Mouse (Mus musculus) midbrain, embryonic 12.5 days (tissue): ENCODE measurements around the gene Elmo1. TPM values are rescaled to one million over a fixed set of nuclear protein-coding genes. Genes with fewer than 3 reads are reported as not detected.

ENCODE experiments used
- ATAC-seq: fragments of 200-750 bp; cut with Nextera tagmentation; 2 replicates; pipeline ENCODE4 v1.8.0; 2017; ENCODE audit warnings: low read depth, moderate TSS enrichment, moderate library complexity; ENCODE audit not compliant: low FRiP score
- H3K27ac ChIP-seq: fragments of 300-500 bp; sonication (generic); replicated peaks from 2 replicates; pipeline ENCODE4 v1.5.1; 2016; ENCODE audit warnings: mild to moderate bottlenecking
- H3K27me3 ChIP-seq: fragments of 300-500 bp; sonication (generic); 2 replicates; pipeline ENCODE4 v1.6.1; 2016; ENCODE audit warnings: mild to moderate bottlenecking
- H3K36me3 ChIP-seq: fragments of 300-500 bp; sonication (generic); 2 replicates; pipeline ENCODE4 v1.6.1; 2016
- H3K4me1 ChIP-seq: fragments of 300-500 bp; sonication (generic); 2 replicates; pipeline ENCODE4 v1.6.1; 2016
- H3K4me2 ChIP-seq: fragments of 300-500 bp; sonication (generic); replicated peaks from 2 replicates; pipeline ENCODE4 v1.6.1; 2016; ENCODE audit warnings: mild to moderate bottlenecking, moderate library complexity
- H3K4me3 ChIP-seq: fragments of 300-500 bp; sonication (generic); 2 replicates; pipeline ENCODE4 v1.5.1; 2016; ENCODE audit warnings: mild to moderate bottlenecking
- H3K9ac ChIP-seq: fragments of 300-500 bp; sonication (generic); replicated peaks from 2 replicates; pipeline ENCODE4 v1.6.1; 2016; ENCODE audit warnings: mild to moderate bottlenecking, moderate library complexity
- H3K9me3 ChIP-seq: fragments of 300-500 bp; sonication (generic); 2 replicates; pipeline ENCODE4 v1.6.1; 2016; ENCODE audit warnings: mild to moderate bottlenecking
- WGBS: fragments of 180-500 bp; shearing (Covaris S2); methylation state at CpG from one replicate; pipeline ENCODE4 v1.1.7; 2016; 5-methylcytosine and 5-hydroxymethylcytosine counted together
- polyA plus RNA-seq: library from polyadenylated mRNA; unstranded; fragments of >200 nt; fragmentation: Nextera tagmentation; extraction: Ambion mirVana; gene quantifications from 2 replicates; pipeline ENCODE4 v1.2.1, GENCODE M21; 2016

Gene Elmo1
- polyA plus RNA-seq, 1 experiment from 2014 or later, result 25.5 TPM

DNA sequence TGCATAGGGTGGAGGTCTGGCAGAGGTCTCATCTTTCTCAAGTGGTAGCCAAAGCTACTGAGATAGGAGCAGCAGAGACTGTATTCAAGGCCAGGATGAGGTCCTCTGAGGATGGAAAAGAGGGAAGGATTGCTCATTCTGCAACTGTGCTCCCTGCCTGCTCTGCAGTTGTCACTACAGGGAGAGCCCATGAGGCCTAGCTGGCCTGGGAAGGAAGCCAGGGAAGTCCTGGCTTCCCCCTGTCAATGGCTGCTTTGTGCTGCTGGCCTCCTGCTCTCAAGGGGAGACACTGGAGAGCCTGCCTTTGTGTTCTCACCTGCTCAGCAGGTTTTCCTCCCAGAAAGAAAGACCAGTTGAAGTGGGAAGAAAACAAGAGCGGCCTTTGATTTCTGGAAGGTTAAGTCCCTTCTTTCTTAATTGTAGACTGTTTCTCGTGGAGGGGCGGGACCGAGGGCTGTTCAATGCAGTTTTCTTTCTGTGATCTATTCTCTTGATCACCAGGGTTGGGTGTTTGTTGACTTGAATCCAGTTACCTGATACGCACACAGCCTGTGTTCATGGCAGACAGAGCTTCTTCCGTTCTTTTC, 91.9 kb downstream of the Elmo1 start:
- Histone ChIP-seq H3K9me3 (no peaks in the 10 kb centered on the region), H3K4me3 (no peak overlapping the region), H3K36me3 (no peaks in the 10 kb centered on the region), H3K9ac (no peak overlapping the region), H3K4me1 (peaks cover 16% of the 10 kb centered on the region; the same call in 1 of the 2 replicates), H3K27me3 (no peaks in the 10 kb centered on the region), H3K4me2 (no peak overlapping the region), H3K27ac (no peak overlapping the region)
- ATAC-seq, result no peak; the same call in 1 of the 2 replicates
- 53% methylated on average over 6 of the region's 6 CpGs for WGBS

DNA sequence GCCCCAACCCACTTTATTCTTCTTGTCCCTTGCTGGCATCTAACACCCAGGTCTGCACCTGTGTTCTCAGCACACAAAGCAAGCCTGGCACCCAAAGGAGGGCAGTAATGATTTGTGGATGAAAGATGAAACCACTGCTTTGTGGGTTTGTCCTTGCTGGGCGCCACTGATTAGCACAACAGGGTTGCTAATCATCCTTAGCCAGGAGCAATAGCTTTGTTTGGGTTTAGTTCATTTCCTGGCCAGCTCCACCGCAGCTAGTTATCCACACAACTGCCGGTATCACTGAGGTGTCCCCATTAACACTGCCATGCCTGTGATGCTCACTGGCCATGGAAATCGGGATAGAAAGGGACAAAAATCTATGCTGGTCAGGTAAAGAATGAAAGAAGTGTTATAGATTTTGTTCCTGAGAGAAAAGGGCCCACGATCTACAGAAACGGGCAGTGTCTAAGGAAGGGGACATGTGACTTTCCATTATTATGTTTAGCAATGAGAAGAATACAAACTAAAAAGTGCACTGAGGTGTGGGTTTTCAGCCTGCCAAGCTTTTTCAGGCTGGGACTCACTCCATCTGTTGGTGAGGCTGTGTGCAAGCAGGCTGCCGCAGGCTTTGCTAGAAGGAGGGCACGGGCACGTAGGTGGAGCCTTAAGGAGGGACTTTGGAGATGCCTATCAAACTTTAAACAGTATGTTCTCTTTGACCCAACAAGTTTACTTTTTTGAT, 93.3 kb downstream of the Elmo1 start:
- no peaks in the 10 kb centered on the region for H3K9me3 ChIP-seq
- ATAC-seq, result peak; percentile 61
- H3K27me3 ChIP-seq, result no peaks in the 10 kb centered on the region
- no peaks in the 10 kb centered on the region for H3K36me3 ChIP-seq
- H3K4me1 ChIP-seq, result peaks cover 16% of the 10 kb centered on the region; the same call in 1 of the 2 replicates
- no peak overlapping the region for H3K4me3 ChIP-seq
- no peak overlapping the region for H3K9ac ChIP-seq
- no peak overlapping the region for H3K4me2 ChIP-seq
- 0 out of 2 replicates have a peak overlapping the region, but pooled peaks have one; percentile 3 for H3K27ac ChIP-seq
- WGBS, result 11% methylated on average over 9 of the region's 9 CpGs

DNA sequence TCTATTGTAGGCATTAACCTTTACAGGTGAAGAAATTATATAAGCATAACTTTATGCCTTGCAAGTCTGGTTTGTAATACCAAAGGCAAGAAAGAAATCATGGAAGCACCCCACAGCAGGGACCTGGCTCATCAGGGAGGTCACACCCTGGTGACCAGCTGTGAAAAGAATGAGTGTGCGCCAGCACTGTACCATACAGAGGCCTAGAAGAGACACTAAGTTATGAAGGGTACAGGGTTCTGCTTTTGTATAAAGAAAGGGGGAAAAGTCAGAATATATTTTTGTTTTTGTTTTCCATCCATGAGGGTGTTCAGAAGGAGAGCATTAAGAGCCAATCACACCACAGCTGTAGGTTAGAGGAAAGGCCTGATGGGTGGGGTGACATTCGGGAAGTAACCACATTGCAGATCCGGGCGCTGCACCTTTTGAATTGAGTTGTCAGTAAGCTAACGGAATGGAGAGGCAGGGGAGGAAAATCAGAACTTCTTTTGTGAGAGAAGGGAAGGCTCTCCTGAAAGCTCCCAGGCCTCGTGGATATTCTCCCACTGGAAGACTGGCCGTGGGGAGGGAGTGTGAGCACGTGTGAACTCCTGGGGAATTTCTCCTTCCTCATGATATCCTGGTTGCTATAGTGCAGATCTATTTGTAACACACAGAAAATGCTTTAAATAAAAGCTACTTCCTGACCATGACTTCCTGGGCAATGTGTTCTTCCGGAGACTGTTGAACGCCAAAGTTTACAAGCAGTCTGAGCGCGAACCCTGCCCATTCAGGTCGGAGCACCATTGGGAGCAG, 94.0 kb downstream of the Elmo1 start:
- Histone ChIP-seq H3K4me2 (no peak overlapping the region), H3K27ac (no peak overlapping the region), H3K9me3 (no peaks in the 10 kb centered on the region), H3K9ac (no peak overlapping the region), H3K36me3 (no peaks in the 10 kb centered on the region), H3K27me3 (no peaks in the 10 kb centered on the region), H3K4me1 (peaks cover 16% of the 10 kb centered on the region; the same call in 1 of the 2 replicates), H3K4me3 (no peak overlapping the region)
- no peak for ATAC-seq
- WGBS, result 68% methylated on average over 13 of the region's 13 CpGs

DNA sequence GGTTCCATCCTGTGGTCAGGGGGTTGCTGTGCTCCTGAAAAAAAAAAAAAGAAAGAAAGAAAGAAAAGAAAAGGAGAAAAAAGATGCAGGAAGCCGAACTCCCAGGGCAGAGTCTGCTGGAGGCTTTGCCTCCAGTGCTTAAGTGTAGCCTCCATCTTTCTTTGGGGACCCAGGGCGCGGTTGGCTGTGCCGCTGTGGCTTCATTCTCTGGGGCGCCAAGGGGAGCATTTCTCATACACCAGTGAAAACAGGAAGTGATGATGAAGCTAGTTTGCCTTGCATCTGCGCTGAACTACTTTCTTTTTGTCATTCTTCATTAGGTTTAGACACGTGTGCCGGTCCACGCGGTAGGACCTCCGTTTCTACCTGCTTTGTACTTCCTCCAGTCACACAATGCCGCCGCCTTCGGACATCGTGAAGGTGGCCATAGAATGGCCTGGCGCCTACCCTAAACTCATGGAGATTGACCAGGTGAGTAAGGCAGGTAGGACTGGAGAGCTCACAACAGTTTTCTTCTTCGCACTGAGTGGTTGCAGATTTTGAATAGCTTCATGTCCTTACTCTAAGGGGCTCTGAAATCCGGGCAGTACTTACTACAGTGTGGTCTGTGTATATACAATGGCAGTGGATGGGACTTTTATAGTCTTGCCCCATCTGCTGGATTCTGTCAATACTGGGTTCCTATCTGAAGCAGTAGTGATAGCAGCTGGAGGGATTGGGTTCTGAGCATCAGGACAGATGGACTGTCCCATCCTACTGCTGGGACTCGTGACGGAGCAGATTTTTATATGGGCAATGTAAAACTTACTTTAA, 94.8 kb downstream of the Elmo1 start:
- no peak overlapping the region for H3K4me3 ChIP-seq
- no peak overlapping the region for H3K9ac ChIP-seq
- WGBS, result 94% methylated on average over 20 of the region's 20 CpGs
- peaks cover 16% of the 10 kb centered on the region; the same call in 1 of the 2 replicates for H3K4me1 ChIP-seq
- H3K4me2 ChIP-seq, result no peak overlapping the region
- no peaks in the 10 kb centered on the region for H3K27me3 ChIP-seq
- H3K36me3 ChIP-seq, result no peaks in the 10 kb centered on the region
- ATAC-seq, result no peak
- H3K27ac ChIP-seq, result no peak overlapping the region
- no peaks in the 10 kb centered on the region for H3K9me3 ChIP-seq

DNA sequence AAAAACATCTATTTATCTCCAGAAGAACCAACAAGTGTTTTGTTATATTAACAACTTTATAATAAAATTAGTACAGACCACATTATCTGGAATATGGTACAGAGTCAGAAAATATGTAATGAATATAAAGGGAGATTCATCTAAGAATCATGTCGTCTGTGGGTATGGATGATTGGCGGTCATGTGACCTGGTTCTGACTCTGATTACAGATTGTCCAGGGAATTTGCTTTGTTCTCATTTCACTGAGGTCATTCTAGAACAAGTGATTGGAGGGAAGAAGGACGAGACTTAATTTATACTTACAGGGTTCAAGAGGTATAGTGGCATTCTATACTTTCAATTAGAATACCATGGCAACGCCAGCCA, 95.4 kb downstream of the Elmo1 start:
- no peak for ATAC-seq
- H3K36me3 ChIP-seq, result no peaks in the 10 kb centered on the region
- no peaks in the 10 kb centered on the region for H3K9me3 ChIP-seq
- no peak overlapping the region for H3K4me2 ChIP-seq
- peaks cover 16% of the 10 kb centered on the region; the same call in 1 of the 2 replicates for H3K4me1 ChIP-seq
- H3K27me3 ChIP-seq, result no peaks in the 10 kb centered on the region
- no peak overlapping the region for H3K27ac ChIP-seq
- H3K4me3 ChIP-seq, result no peak overlapping the region
- H3K9ac ChIP-seq, result no peak overlapping the region
- whole genome bisulfite sequencing, result 79% methylated on average over 4 of the region's 4 CpGs

DNA sequence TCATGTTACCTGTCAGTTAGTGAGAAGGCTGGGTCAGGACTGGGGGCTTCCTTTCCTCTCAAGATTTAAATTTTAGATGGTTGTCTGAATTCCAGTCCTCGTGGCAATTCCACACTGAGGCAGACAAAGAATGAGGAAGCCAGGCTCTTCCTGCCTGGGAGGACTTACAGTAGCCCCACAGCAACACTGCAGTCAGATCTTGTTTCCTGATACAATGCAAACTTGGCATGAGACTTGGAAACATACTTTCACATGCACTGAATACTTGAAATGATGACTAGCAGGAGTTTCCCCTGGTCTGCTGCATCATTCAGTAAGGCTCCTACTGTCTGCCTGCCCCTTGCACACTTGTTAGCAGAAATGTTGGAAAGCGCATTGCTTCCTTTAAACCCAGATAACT, 97.3 kb downstream of the Elmo1 start:
- WGBS, result 74% methylated on average over 2 of the region's 2 CpGs
- Histone ChIP-seq H3K27me3 (no peaks in the 10 kb centered on the region), H3K36me3 (no peaks in the 10 kb centered on the region), H3K4me1 (peaks cover 10% of the 10 kb centered on the region; the same call in 1 of the 2 replicates), H3K9ac (no peak overlapping the region), H3K27ac (no peak overlapping the region), H3K9me3 (no peaks in the 10 kb centered on the region), H3K4me2 (no peak overlapping the region), H3K4me3 (no peak overlapping the region)
- ATAC-seq, result no peak

DNA sequence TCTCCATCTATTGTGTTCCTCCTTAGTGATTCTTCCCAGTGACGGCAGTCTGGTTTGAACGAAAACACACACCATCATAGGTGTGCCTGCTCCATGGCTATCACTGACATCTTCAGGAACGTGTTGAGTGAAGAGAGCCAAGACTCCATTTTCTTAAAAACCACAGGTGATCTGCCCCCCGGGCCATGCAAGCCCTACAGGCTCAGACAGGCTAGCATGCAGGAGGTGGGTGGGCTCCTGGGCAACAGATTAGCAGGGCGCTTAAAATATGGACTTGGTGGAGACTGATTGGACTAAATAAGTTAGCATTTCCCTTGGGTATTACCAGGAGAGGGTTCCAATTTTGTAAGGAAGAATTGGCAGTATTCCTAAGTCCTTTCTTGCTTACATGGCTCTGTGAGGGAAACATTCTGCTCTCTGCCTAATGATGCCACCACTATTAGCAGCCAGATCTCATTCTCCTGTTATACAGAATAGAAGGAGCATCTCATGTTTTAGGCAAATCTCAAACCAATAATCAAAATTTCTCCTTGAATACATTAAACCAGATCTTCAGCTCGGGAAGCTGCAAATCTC, 101.7 kb downstream of the Elmo1 start:
- no peak overlapping the region for H3K27ac ChIP-seq
- WGBS, result 81% methylated on average over 6 of the region's 6 CpGs
- H3K4me3 ChIP-seq, result no peak overlapping the region
- no peaks in the 10 kb centered on the region for H3K9me3 ChIP-seq
- H3K4me2 ChIP-seq, result no peak overlapping the region
- no peak overlapping the region for H3K9ac ChIP-seq
- no peaks in the 10 kb centered on the region for H3K4me1 ChIP-seq
- no peak for ATAC-seq
- no peaks in the 10 kb centered on the region for H3K36me3 ChIP-seq
- H3K27me3 ChIP-seq, result no peaks in the 10 kb centered on the region

DNA sequence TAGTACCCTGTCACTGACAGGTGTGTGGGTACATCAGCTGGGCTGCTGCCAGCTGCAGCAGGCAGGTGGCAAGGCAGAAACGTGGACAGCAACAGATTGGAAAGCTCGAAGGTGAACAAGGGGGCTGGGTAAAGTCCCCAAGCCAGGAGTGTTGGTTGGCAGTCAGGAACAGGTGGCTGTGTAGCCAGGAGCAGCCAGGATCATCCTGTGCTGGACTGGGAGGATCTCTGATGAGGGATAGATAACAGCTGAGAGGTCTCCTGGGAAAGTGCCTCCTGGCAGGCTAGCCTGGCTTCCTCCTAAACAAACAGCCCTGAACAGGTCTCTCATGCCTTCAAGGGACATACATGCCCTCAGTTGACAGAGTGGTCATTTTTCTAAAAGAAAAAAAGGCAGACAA, 110.2 kb downstream of the Elmo1 start:
- 60% methylated on average over 2 of the region's 2 CpGs for WGBS
- Histone ChIP-seq H3K4me2 (no peak overlapping the region), H3K9ac (no peak overlapping the region), H3K4me1 (no peaks in the 10 kb centered on the region), H3K9me3 (no peaks in the 10 kb centered on the region), H3K27ac (no peak overlapping the region), H3K4me3 (no peak overlapping the region), H3K27me3 (no peaks in the 10 kb centered on the region), H3K36me3 (no peaks in the 10 kb centered on the region)
- ATAC-seq, result no peak

DNA sequence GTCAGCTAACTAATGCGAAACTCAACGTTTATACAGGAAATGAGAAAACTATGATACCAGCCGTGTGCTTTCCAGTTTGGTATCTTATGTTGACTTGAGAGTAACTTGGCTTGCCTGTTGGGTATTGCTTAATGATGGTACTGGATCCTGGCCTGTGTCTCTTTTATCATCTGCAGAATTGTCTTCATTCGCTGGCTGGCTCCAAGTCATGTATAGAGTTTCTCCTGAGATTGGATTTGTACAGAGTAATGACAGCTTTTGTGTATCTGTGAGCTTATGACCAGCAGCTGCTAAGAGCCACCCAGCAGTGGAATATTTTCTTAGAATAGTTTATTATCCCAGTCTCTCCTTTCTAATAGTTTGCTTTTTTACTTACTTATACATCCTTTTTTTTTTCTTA, 112.2 kb downstream of the Elmo1 start:
- no peak overlapping the region for H3K9ac ChIP-seq
- WGBS, result 94% methylated on average over 4 of the region's 4 CpGs
- no peaks in the 10 kb centered on the region for H3K9me3 ChIP-seq
- H3K27me3 ChIP-seq, result no peaks in the 10 kb centered on the region
- H3K4me3 ChIP-seq, result no peak overlapping the region
- no peak overlapping the region for H3K4me2 ChIP-seq
- H3K27ac ChIP-seq, result no peak overlapping the region
- no peaks in the 10 kb centered on the region for H3K36me3 ChIP-seq
- no peaks in the 10 kb centered on the region for H3K4me1 ChIP-seq
- no peak for ATAC-seq

DNA sequence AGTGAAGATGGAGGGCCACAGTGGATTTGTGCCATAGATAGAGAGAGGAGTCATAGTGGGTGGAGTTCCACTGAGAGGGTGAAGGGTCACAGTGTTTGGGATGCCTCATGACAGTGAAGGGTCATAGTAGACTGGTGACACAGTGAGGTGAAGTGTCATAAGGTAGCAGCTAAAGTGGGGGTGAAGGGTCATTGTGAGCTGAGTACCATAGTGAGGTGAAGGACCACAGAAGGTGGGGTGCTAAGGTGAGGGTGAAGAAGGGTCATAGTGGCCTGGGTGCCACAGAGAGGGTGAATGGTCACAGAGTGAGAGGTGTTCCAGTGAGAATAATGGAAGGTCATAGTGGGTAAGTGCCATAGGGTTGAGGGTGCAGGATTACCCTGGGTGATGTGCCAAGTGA, 113.8 kb downstream of the Elmo1 start:
- Histone ChIP-seq H3K27me3 (no peaks in the 10 kb centered on the region), H3K9me3 (no peaks in the 10 kb centered on the region), H3K4me2 (no peak overlapping the region), H3K36me3 (no peaks in the 10 kb centered on the region), H3K4me1 (no peaks in the 10 kb centered on the region), H3K4me3 (no peak overlapping the region), H3K27ac (no peak overlapping the region), H3K9ac (no peak overlapping the region)
- no peak for ATAC-seq

DNA sequence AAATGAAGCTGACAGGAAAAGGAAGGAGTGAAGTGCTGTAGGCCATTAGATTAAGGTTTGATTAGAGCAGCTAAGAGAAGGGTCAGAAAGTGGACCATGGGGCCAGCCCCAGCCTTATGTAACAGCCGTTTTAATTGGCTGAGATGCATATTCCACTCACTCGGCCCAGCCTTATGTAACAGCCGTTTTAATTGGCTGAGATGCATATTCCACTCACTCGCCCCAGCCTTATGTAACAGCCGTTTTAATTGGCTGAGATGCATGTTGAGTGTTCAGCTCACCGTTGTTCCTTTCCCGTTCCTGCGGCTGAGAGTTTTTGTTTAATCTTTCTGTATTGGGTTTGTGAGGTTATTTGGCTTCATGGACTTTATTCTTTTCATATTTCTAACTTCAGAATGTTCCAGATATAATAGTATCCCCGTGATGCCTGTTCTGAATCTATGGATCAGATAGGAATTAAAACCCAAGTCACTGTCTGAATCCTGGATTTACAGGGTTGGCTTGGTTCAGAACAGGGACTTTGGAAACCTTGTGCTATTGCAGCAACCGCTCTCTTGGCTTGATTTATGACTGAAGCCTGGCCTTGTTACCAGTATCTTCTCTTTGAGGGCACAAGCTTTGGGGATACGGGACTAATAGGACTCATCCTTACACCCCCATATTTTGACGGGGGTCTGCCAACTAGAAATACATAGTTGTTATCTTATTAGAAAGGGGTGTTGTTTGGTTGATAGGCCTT, 114.8 kb downstream of the Elmo1 start:
- Histone ChIP-seq H3K4me2 (no peak overlapping the region), H3K36me3 (no peaks in the 10 kb centered on the region), H3K9me3 (no peaks in the 10 kb centered on the region), H3K9ac (no peak overlapping the region), H3K27ac (no peak overlapping the region), H3K4me1 (no peaks in the 10 kb centered on the region), H3K4me3 (no peak overlapping the region), H3K27me3 (no peaks in the 10 kb centered on the region)
- no peak for ATAC-seq
- whole genome bisulfite sequencing, result 91% methylated on average over 12 of the region's 12 CpGs
